Mouse (Mus musculus) myocyte (in vitro differentiated cells): Measurements from ENCODE around the gene Gm6904. TPM values are rescaled to one million over a fixed set of nuclear protein-coding genes. Genes with fewer than 3 reads are reported as not detected.

ENCODE experiments used
- H3K27me3 ChIP-seq: one replicate; pipeline ENCODE4 v1.6.1; 2011; ENCODE audit not compliant: control insufficient read depth, insufficient read depth, insufficient read length
- H3K36me3 ChIP-seq: one replicate; pipeline ENCODE4 v1.6.1; 2011; ENCODE audit not compliant: control insufficient read depth, insufficient read depth
- H3K4me2 ChIP-seq: one replicate; pipeline ENCODE4 v1.6.1; 2011; ENCODE audit warnings: low read depth, control low read depth
- H3K4me3 ChIP-seq: one replicate; pipeline ENCODE4 v1.5.1; 2011; ENCODE audit warnings: mild to moderate bottlenecking, control low read depth, moderate library complexity
- H3K79me2 ChIP-seq: one replicate; pipeline ENCODE4 v1.6.1; 2011; ENCODE audit not compliant: control insufficient read depth, insufficient read depth
- H3ac ChIP-seq: one replicate; pipeline ENCODE4 v1.6.1; 2011; ENCODE audit not compliant: control insufficient read depth, insufficient read length
- CEBPB ChIP-seq: IDR thresholded peaks from 2 replicates; pipeline ENCODE4 v1.6.1; 2011; ENCODE audit warnings: mild to moderate bottlenecking, moderate library complexity; ENCODE audit not compliant: poor library complexity, insufficient read depth, severe bottlenecking
- E2F4 ChIP-seq: IDR thresholded peaks from one replicate; pipeline ENCODE4 v1.6.1; 2011; ENCODE audit warnings: mild to moderate bottlenecking, control low read depth, moderate library complexity; ENCODE audit not compliant: insufficient read depth
- MAX ChIP-seq: IDR thresholded peaks from one replicate; pipeline ENCODE4 v1.6.1; 2011; ENCODE audit warnings: low read depth, mild to moderate bottlenecking, control low read depth
- MYOD1 ChIP-seq, 3 experiments: IDR thresholded peaks; one replicate each; pipeline ENCODE4 v1.6.1; 2011; ENCODE audit warnings: control low read depth in 2 of 3, low read depth in 2 of 3, mild to moderate bottlenecking in 2 of 3, moderate library complexity in 1 of 3; ENCODE audit not compliant: insufficient read length in 2 of 3, control insufficient read depth in 1 of 3
- MYOG ChIP-seq, 3 experiments: IDR thresholded peaks; one replicate each; pipeline ENCODE4 v1.6.1; 2011; ENCODE audit warnings: control low read depth in 2 of 3, low read depth in 2 of 3, mild to moderate bottlenecking in 2 of 3; ENCODE audit not compliant: insufficient read length in 2 of 3, control insufficient read depth in 1 of 3, insufficient read depth in 1 of 3
- POLR2A ChIP-seq: IDR thresholded peaks from one replicate; pipeline ENCODE4 v1.6.1; 2011; ENCODE audit warnings: low read depth, mild to moderate bottlenecking, control low read depth, moderate library complexity; ENCODE audit not compliant: insufficient read length
- POLR2AphosphoS2 ChIP-seq: IDR thresholded peaks from one replicate; pipeline ENCODE4 v1.6.1; 2011; ENCODE audit warnings: low read depth, control low read depth; ENCODE audit not compliant: insufficient read length
- REST ChIP-seq: IDR thresholded peaks from one replicate; pipeline ENCODE4 v1.6.1; 2011; ENCODE audit warnings: mild to moderate bottlenecking, control low read depth, moderate library complexity; ENCODE audit not compliant: insufficient read depth, insufficient read length
- SRF ChIP-seq: IDR thresholded peaks from one replicate; pipeline ENCODE4 v1.6.1; 2011; ENCODE audit warnings: low read depth; ENCODE audit not compliant: control insufficient read depth, insufficient read length
- TCF12 ChIP-seq: IDR thresholded peaks from one replicate; pipeline ENCODE4 v1.6.1; 2011; ENCODE audit warnings: mild to moderate bottlenecking, control low read depth; ENCODE audit not compliant: poor library complexity, insufficient read depth, severe bottlenecking
- TCF3 ChIP-seq: IDR thresholded peaks from one replicate; pipeline ENCODE4 v1.6.1; 2011; ENCODE audit warnings: low read depth, control low read depth; ENCODE audit not compliant: insufficient read length
- USF1 ChIP-seq: IDR thresholded peaks from one replicate; pipeline ENCODE4 v1.6.1; 2011; ENCODE audit warnings: low read depth, mild to moderate bottlenecking, control low read depth, moderate library complexity
- polyA plus RNA-seq: library from polyadenylated mRNA; unstranded; fragments of >200 nt; fragmentation: generic; extraction: Trizol; gene quantifications from one replicate; pipeline ENCODE4 v1.2.1, GENCODE M21; 2012; ENCODE audit warnings: missing spikeins

Gm6904 gene
- polyA plus RNA-seq, 1 experiment = not detected

GRCm38 (mm10) chr14:59209816-59210215 lies 50.2 kb downstream of the Gm6904 start:
- peaks cover 15% of the 10 kb centered on the region for H3K79me2 ChIP-seq
- H3K4me3 ChIP-seq = no peak overlapping the region
- H3K27me3 ChIP-seq = no peaks in the 10 kb centered on the region
- no peak overlapping the region for H3ac ChIP-seq
- no peak overlapping the region for H3K4me2 ChIP-seq
- peaks cover 3% of the 10 kb centered on the region for H3K36me3 ChIP-seq
- TF ChIP-seq SRF = no peak
- no peak for TF ChIP-seq MAX
- TF ChIP-seq POLR2A = no peak
- TF ChIP-seq REST = no peak
- no peak for TF ChIP-seq MYOD1 (IDR thresholded peaks at IDR 0.05; ENCODE audit: control insufficient read depth in 1 of 3, insufficient read length in 2 of 3, low read depth in 2 of 3)
- TF ChIP-seq POLR2AphosphoS2 = no peak
- TF ChIP-seq E2F4 = no peak
- TF ChIP-seq USF1 = no peak
- no peak for TF ChIP-seq TCF3
- no peak for TF ChIP-seq MYOG (IDR thresholded peaks at IDR 0.05; ENCODE audit: control insufficient read depth in 1 of 3, insufficient read depth in 1 of 3, insufficient read length in 2 of 3, low read depth in 2 of 3)
- TF ChIP-seq CEBPB = no peak

GRCm38 (mm10) chr14:59209003-59209402 lies 51.0 kb downstream of the Gm6904 start:
- Histone ChIP-seq H3K4me2 (no peak overlapping the region), H3K36me3 (no peaks in the 10 kb centered on the region), H3ac (no peak overlapping the region), H3K4me3 (no peak overlapping the region), H3K27me3 (no peaks in the 10 kb centered on the region), H3K79me2 (peaks cover 21% of the 10 kb centered on the region)
- no peak for TF ChIP-seq POLR2A
- TF ChIP-seq REST = no peak
- TF ChIP-seq E2F4 = no peak
- no peak for TF ChIP-seq TCF12
- no peak for TF ChIP-seq SRF
- TF ChIP-seq TCF3 = no peak
- no peak for TF ChIP-seq POLR2AphosphoS2
- no peak for TF ChIP-seq CEBPB
- no peak for TF ChIP-seq MYOD1 (IDR thresholded peaks at IDR 0.05; ENCODE audit: control insufficient read depth in 1 of 3, insufficient read length in 2 of 3, low read depth in 2 of 3)
- TF ChIP-seq MYOG (IDR thresholded peaks at IDR 0.05; ENCODE audit: control insufficient read depth in 1 of 3, insufficient read depth in 1 of 3, insufficient read length in 2 of 3, low read depth in 2 of 3) = no peak
- TF ChIP-seq USF1 = no peak
- no peak for TF ChIP-seq MAX

- H3K4me2 ChIP-seq = no peak overlapping the region
- H3ac ChIP-seq = no peak overlapping the region
- H3K4me3 ChIP-seq = no peak overlapping the region
- TF ChIP-seq POLR2A (no peak), MAX (no peak)
- H3K36me3 ChIP-seq = no peaks in the 10 kb centered on the region
- H3K27me3 ChIP-seq = no peaks in the 10 kb centered on the region
- H3K79me2 ChIP-seq = peaks cover 38% of the 10 kb centered on the region
Observed at GRCm38 (mm10) chr14:59205976-59206583, 53.9 kb downstream of the Gm6904 start.

GRCm38 (mm10) chr14:59205461-59205860 lies 54.6 kb downstream of the Gm6904 start:
- H3K4me2 ChIP-seq = no peak overlapping the region
- H3K4me3 ChIP-seq = no peak overlapping the region
- no peak overlapping the region for H3ac ChIP-seq
- H3K36me3 ChIP-seq = no peaks in the 10 kb centered on the region
- TF ChIP-seq CEBPB (no peak), POLR2AphosphoS2 (no peak), SRF (no peak), E2F4 (no peak), TCF3 (no peak), MYOG (IDR thresholded peaks at IDR 0.05; ENCODE audit: control insufficient read depth in 1 of 3, insufficient read depth in 1 of 3, insufficient read length in 2 of 3, low read depth in 2 of 3) (no peak), POLR2A (no peak), USF1 (no peak)
- H3K79me2 ChIP-seq = peaks cover 38% of the 10 kb centered on the region
- H3K27me3 ChIP-seq = no peaks in the 10 kb centered on the region

- no peaks in the 10 kb centered on the region for H3K36me3 ChIP-seq
- peaks cover 33% of the 10 kb centered on the region for H3K79me2 ChIP-seq
- peak overlapping the region; percentile 78 for H3K4me2 ChIP-seq
- TF ChIP-seq MYOG (IDR thresholded peaks at IDR 0.05; ENCODE audit: control insufficient read depth in 1 of 3, insufficient read depth in 1 of 3, insufficient read length in 2 of 3, low read depth in 2 of 3) = no peak
- no peaks in the 10 kb centered on the region for H3K27me3 ChIP-seq
- H3K4me3 ChIP-seq = peak overlapping the region; percentile 36
- H3ac ChIP-seq = peak overlapping the region; percentile 90
Observed at GRCm38 (mm10) chr14:59201604-59202215, 58.3 kb downstream of the Gm6904 start.
